Mouse (Mus musculus): Measurements from ENCODE around the gene Smbd1. TPM values are rescaled to one million over a fixed set of nuclear protein-coding genes. Genes with fewer than 3 reads are reported as not detected.

Gene Smbd1
- polyA plus RNA-seq, 1 experiment from 2014 or later, result not detected

GRCm38 (mm10) chr16:32825380-32825779 is 15.1 kb upstream of the Smbd1 start:
- 66% methylated on average over 12 of the region's 12 CpGs for WGBS
- Histone ChIP-seq H3K4me2 (no peak overlapping the region), H3K4me1 (peaks cover 18% of the 10 kb centered on the region), H3K27ac (no peak overlapping the region), H3K9me3 (no peaks in the 10 kb centered on the region), H3K9ac (no peak overlapping the region), H3K27me3 (no peaks in the 10 kb centered on the region), H3K4me3 (no peak overlapping the region), H3K36me3 (peaks cover 55% of the 10 kb centered on the region)
- no peak for ATAC-seq (ENCODE audit: borderline replicate concordance, extremely low read depth, low FRiP score, low TSS enrichment)

- no peak overlapping the region for H3K4me3 ChIP-seq
- no peak overlapping the region for H3K9ac ChIP-seq
- H3K36me3 ChIP-seq, result peaks cover 52% of the 10 kb centered on the region
- no peaks in the 10 kb centered on the region for H3K9me3 ChIP-seq
- H3K4me2 ChIP-seq, result no peak overlapping the region
- WGBS, result 84% methylated on average over 13 of the region's 13 CpGs
- H3K27ac ChIP-seq, result no peak overlapping the region
- H3K4me1 ChIP-seq, result peaks cover 18% of the 10 kb centered on the region
- no peak for ATAC-seq (ENCODE audit: borderline replicate concordance, extremely low read depth, low FRiP score, low TSS enrichment)
- H3K27me3 ChIP-seq, result no peaks in the 10 kb centered on the region
Measured at GRCm38 (mm10) chr16:32824061-32824460, 13.8 kb upstream of the Smbd1 start.

- Histone ChIP-seq H3K36me3 (peaks cover 47% of the 10 kb centered on the region), H3K9me3 (no peaks in the 10 kb centered on the region), H3K9ac (no peak overlapping the region), H3K4me2 (no peak overlapping the region), H3K27me3 (no peaks in the 10 kb centered on the region), H3K4me1 (peaks cover 18% of the 10 kb centered on the region), H3K27ac (no peak overlapping the region), H3K4me3 (no peak overlapping the region)
- no peak for ATAC-seq (ENCODE audit: borderline replicate concordance, extremely low read depth, low FRiP score, low TSS enrichment)
- WGBS, result 71% methylated on average over 8 of the region's 8 CpGs
Measured at GRCm38 (mm10) chr16:32823487-32823886, 13.2 kb upstream of the Smbd1 start.

GRCm38 (mm10) chr16:32822881-32823280 is 12.6 kb upstream of the Smbd1 start:
- H3K27me3 ChIP-seq, result no peaks in the 10 kb centered on the region
- peaks cover 41% of the 10 kb centered on the region for H3K36me3 ChIP-seq
- no peaks in the 10 kb centered on the region for H3K9me3 ChIP-seq
- ATAC-seq (ENCODE audit: borderline replicate concordance, extremely low read depth, low FRiP score, low TSS enrichment), result no peak
- H3K4me2 ChIP-seq, result no peak overlapping the region
- peaks cover 18% of the 10 kb centered on the region for H3K4me1 ChIP-seq
- no peak overlapping the region for H3K27ac ChIP-seq
- no peak overlapping the region for H3K4me3 ChIP-seq
- no peak overlapping the region for H3K9ac ChIP-seq
- 72% methylated on average over 5 of the region's 5 CpGs for WGBS

GRCm38 (mm10) chr16:32822450-32822827 is 12.2 kb upstream of the Smbd1 start:
- H3K36me3 ChIP-seq, result peaks cover 37% of the 10 kb centered on the region
- peaks cover 18% of the 10 kb centered on the region for H3K4me1 ChIP-seq
- H3K4me2 ChIP-seq, result no peak overlapping the region
- ATAC-seq (ENCODE audit: borderline replicate concordance, extremely low read depth, low FRiP score, low TSS enrichment), result no peak
- no peak overlapping the region for H3K9ac ChIP-seq
- H3K4me3 ChIP-seq, result no peak overlapping the region
- 47% methylated on average over 6 of the region's 6 CpGs for WGBS
- no peaks in the 10 kb centered on the region for H3K27me3 ChIP-seq
- H3K27ac ChIP-seq, result peak overlapping the region; percentile 27; the same call in 1 of the 2 replicates
- H3K9me3 ChIP-seq, result no peaks in the 10 kb centered on the region

GRCm38 (mm10) chr16:32821772-32822449 is 11.6 kb upstream of the Smbd1 start:
- Histone ChIP-seq H3K9ac (no peak overlapping the region), H3K27me3 (no peaks in the 10 kb centered on the region), H3K27ac (peak overlapping the region; percentile 27), H3K36me3 (peaks cover 32% of the 10 kb centered on the region), H3K4me1 (peaks cover 18% of the 10 kb centered on the region), H3K9me3 (no peaks in the 10 kb centered on the region), H3K4me2 (no peak overlapping the region), H3K4me3 (no peak overlapping the region)
- WGBS, result 25% methylated on average over 10 of the region's 10 CpGs
- ATAC-seq (ENCODE audit: borderline replicate concordance, extremely low read depth, low FRiP score, low TSS enrichment), result peak; percentile 39; the same call in 1 of the 2 replicates

GRCm38 (mm10) chr16:32818441-32818840 is 8.2 kb upstream of the Smbd1 start:
- H3K9me3 ChIP-seq, result no peaks in the 10 kb centered on the region
- no peak overlapping the region for H3K27ac ChIP-seq
- ATAC-seq (ENCODE audit: borderline replicate concordance, extremely low read depth, low FRiP score, low TSS enrichment), result no peak
- 0 out of 2 replicates have a peak, but pooled peaks cover 2% of the 10 kb centered on the region for H3K36me3 ChIP-seq
- peaks cover 36% of the 10 kb centered on the region for H3K4me1 ChIP-seq
- H3K4me3 ChIP-seq, result no peak overlapping the region
- no peaks in the 10 kb centered on the region for H3K27me3 ChIP-seq
- 75% methylated on average over 5 of the region's 5 CpGs for WGBS
- H3K4me2 ChIP-seq, result no peak overlapping the region
- H3K9ac ChIP-seq, result no peak overlapping the region

GRCm38 (mm10) chr16:32818036-32818435 is 7.8 kb upstream of the Smbd1 start:
- no peak for ATAC-seq (ENCODE audit: borderline replicate concordance, extremely low read depth, low FRiP score, low TSS enrichment)
- WGBS, result 76% methylated on average over 4 of the region's 4 CpGs
- no peaks in the 10 kb centered on the region for H3K27me3 ChIP-seq

GRCm38 (mm10) chr16:32815160-32815605 is 4.9 kb upstream of the Smbd1 start:
- no peaks in the 10 kb centered on the region for H3K36me3 ChIP-seq
- 8% methylated on average over 6 of the region's 6 CpGs for WGBS
- H3K9me3 ChIP-seq, result no peaks in the 10 kb centered on the region
- no peaks in the 10 kb centered on the region for H3K27me3 ChIP-seq
- H3K27ac ChIP-seq, result peak overlapping the region; percentile 62
- H3K4me3 ChIP-seq, result peak overlapping the region; percentile 30
- H3K9ac ChIP-seq, result 0 out of 2 replicates have a peak overlapping the region, but pooled peaks have one; percentile 27
- ATAC-seq (ENCODE audit: borderline replicate concordance, extremely low read depth, low FRiP score, low TSS enrichment), result peak; percentile 37
- peaks cover 18% of the 10 kb centered on the region for H3K4me1 ChIP-seq
- H3K4me2 ChIP-seq, result peak overlapping the region; percentile 56

More at GRCm38 (mm10) chr16:32818036-32818435, 7.8 kb upstream of the Smbd1 start:
- Histone ChIP-seq H3K4me3 (no peak overlapping the region), H3K4me2 (no peak overlapping the region), H3K36me3 (no peaks in the 10 kb centered on the region), H3K9me3 (no peaks in the 10 kb centered on the region), H3K27ac (no peak overlapping the region), H3K9ac (no peak overlapping the region), H3K4me1 (peaks cover 32% of the 10 kb centered on the region)

GRCm38 (mm10) chr16:32814539-32814938 is 4.3 kb upstream of the Smbd1 start:
- ATAC-seq (ENCODE audit: borderline replicate concordance, extremely low read depth, low FRiP score, low TSS enrichment), result 0 out of 2 replicates have a peak, but pooled peaks have one; percentile 6
- Histone ChIP-seq H3K4me1 (peaks cover 18% of the 10 kb centered on the region), H3K36me3 (no peaks in the 10 kb centered on the region), H3K27ac (peak overlapping the region; percentile 62), H3K9ac (peak overlapping the region; percentile 27), H3K4me3 (peak overlapping the region; percentile 30), H3K27me3 (no peaks in the 10 kb centered on the region), H3K9me3 (no peaks in the 10 kb centered on the region), H3K4me2 (peak overlapping the region; percentile 56)
- 11% methylated on average over 14 of the region's 14 CpGs for WGBS

- H3K9me3 ChIP-seq, result no peaks in the 10 kb centered on the region
- no peak overlapping the region for H3K9ac ChIP-seq
- H3K27me3 ChIP-seq, result no peaks in the 10 kb centered on the region
- no peak for ATAC-seq (ENCODE audit: borderline replicate concordance, extremely low read depth, low FRiP score, low TSS enrichment)
- no peak overlapping the region for H3K4me2 ChIP-seq
- H3K36me3 ChIP-seq, result no peaks in the 10 kb centered on the region
- WGBS, result 68% methylated on average over 3 of the region's 3 CpGs
- no peak overlapping the region for H3K27ac ChIP-seq
- H3K4me3 ChIP-seq, result no peak overlapping the region
- H3K4me1 ChIP-seq, result peaks cover 18% of the 10 kb centered on the region
Measured at GRCm38 (mm10) chr16:32813771-32814170, 3.5 kb upstream of the Smbd1 start.

- Histone ChIP-seq H3K4me1 (peaks cover 19% of the 10 kb centered on the region), H3K36me3 (no peaks in the 10 kb centered on the region), H3K4me2 (peak overlapping the region; percentile 38), H3K4me3 (no peak overlapping the region), H3K9ac (no peak overlapping the region), H3K9me3 (no peaks in the 10 kb centered on the region), H3K27me3 (no peaks in the 10 kb centered on the region), H3K27ac (no peak overlapping the region)
- WGBS, result 44% methylated on average over 9 of the region's 9 CpGs
- no peak for ATAC-seq (ENCODE audit: borderline replicate concordance, extremely low read depth, low FRiP score, low TSS enrichment)
Measured at GRCm38 (mm10) chr16:32813362-32813761, 3.1 kb upstream of the Smbd1 start.

Measured in lung, embryonic 15.5 days (tissue).